Mouse (Mus musculus) small intestine, adult 2 months (tissue): ENCODE measurements around the gene Ahcyl2.

Experiments used
- CTCF ChIP-seq: fragments of 200-500 bp; IDR thresholded peaks from 2 replicates; pipeline ENCODE4 v1.5.1; 2012; ENCODE audit warnings: low read depth, mild to moderate bottlenecking, control low read depth, inconsistent platforms, low read length, moderate library complexity, mixed read lengths; ENCODE audit not compliant: insufficient replicate concordance, insufficient read length; ENCODE audit errors: extremely low read depth
- POLR2A ChIP-seq: fragments of 200-500 bp; IDR thresholded peaks from 2 replicates; pipeline ENCODE4 v1.6.1; 2012; ENCODE audit warnings: low read depth, mild to moderate bottlenecking, control low read depth, inconsistent platforms, low read length, moderate library complexity

GRCm38 (mm10) chr6:29788779-29789350 lies 21.1 kb downstream of the Ahcyl2 start:
- TF ChIP-seq CTCF = no peak
- TF ChIP-seq POLR2A = no peak
